Mouse (Mus musculus) neutrophil, adult 65 days (primary cell): Measurements from ENCODE around the gene Lama4. TPM values are rescaled to one million over a fixed set of nuclear protein-coding genes. Genes with fewer than 3 reads are reported as not detected.

ENCODE experiments used
- total RNA-seq: library from RNA; stranded (reverse); gene quantifications from 2 replicates; pipeline ENCODE4 v1.2.4, GENCODE M21; 2023

The Lama4 gene
- total RNA-seq = 0.23 and 0.32 TPM in 2 replicates

DNA sequence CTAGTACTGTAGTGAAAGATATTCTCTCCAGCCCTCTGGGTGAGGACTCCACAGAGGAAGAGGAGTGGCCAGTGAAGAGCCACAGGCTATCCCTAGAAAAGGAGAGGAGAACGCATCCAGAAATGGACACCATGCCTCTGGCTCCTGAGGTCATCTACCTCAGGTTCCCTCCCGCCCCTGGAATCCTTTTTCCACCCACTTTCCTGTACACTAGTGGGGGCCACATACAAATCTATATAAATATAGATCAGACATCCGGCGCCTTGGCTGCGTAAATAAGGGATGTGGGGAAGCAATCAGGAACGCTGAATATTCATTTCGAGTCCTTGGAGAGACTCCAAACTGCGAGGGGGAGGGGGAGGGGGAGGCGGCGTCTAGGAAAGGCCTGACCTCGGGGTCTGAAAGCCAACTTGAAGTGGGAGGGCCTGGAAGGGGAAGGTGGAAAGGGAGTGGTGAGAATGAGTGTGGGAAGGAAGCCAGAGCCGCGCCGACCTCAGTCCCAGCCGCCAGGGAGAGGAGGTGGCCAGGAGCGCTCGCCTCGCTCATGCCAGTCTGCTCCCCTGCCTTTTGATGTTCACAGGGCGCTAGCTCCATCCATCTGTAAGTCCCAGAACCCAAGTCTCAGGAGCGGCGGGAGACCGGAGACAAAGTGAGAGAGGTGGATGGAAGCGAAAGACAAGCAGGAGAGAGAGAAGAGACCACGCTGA is at the start of gene Lama4:
Lama4 (plus strand) TSS at position 441 of the 707 bp plus-strand sequence.

DNA sequence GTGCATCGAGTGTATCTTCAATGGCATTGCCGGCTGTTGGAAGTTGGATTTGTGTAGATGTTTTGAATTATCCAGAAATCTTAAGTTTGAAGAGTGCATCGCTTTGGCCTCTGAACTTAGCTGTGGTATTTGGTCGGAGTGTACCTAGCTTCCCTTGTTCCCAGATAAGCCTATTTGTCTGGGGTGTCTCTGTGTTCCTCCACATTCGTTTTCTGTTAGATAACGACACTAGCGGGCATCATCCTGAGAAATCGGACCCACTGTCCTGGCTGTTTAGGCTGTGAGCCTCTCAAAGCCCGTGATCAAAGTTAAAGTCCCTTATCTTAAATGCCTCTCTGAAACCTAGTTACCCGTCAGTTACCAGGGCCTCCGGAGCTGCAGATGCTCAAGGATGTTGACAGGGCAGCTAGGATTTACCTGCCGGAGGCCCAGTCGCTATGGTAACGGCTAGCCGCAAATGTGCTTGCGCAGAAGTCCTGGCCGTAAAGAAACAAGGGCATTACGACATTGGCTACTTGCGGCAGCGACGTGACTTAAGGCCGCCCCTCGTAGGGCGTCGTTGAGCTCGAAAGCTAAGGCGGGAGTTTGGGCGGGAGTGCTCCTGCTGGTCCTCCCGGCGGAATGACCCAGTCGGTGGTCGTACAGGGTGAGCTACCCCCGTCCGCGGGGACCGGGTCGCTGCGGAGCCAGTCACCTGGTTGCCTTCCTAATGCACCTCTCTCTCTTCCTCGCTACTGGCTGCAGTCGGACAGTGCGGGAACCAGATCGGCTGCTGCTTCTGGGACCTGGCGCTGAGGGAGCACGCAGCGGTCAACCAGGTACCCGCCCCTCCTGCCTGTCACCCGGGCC is 168.4 kb downstream of the Lama4 start, which contains the start of the genes Fam229b and Tube1:
Fam229b (minus strand) TSS at position 453 of the 849 bp plus-strand sequence.
Tube1 (plus strand) TSS at position 515 of the 849 bp plus-strand sequence.

Other genes starting within 250 kb of the Lama4 start
- gene Rfpl4b, start 143.7 kb upstream of the Lama4 start, total RNA-seq = not detected in 2 replicates
- gene Fam229b, start 168.4 kb downstream of the Lama4 start, total RNA-seq = not detected in 2 replicates
- 5.0 and 7.5 TPM in 2 replicates for gene Tube1, start 168.5 kb downstream of the Lama4 start, total RNA-seq
- gene Ccn6, start 198.3 kb downstream of the Lama4 start, total RNA-seq = 7.0 and 7.7 TPM in 2 replicates